Mouse (Mus musculus) heart, postnatal 36 days (tissue): ENCODE measurements around the gene Tmem86b. TPM values are rescaled to one million over a fixed set of nuclear protein-coding genes. Genes with fewer than 3 reads are reported as not detected.

Source experiments
- DNase-seq, 2 experiments: peaks; one replicate each; pipeline ENCODE4 v3.0.0; 2021 to 2022
- intact Hi-C: fragments of 180-260 bp; cut with DNase I; formaldehyde crosslinking; loops from one replicate; pipeline ENCODE4 v1.15.1; 2025
- total RNA-seq, 2 experiments: library from RNA; stranded (reverse); gene quantifications; 2 replicates each; pipeline ENCODE4 v1.2.3; 2021

The Tmem86b gene
- total RNA-seq, 2 experiments from 2014 or later: 4.2 to 5.1 TPM

GRCm38 (mm10) chr7:4653351-4653750 lies 22.1 kb upstream of the Tmem86b start:
- intact Hi-C loops: loop anchor here (10.0 kb wide), 3 partner anchors 271 to 519 kb away; partner anchors contain the start of genes Fiz1, Gm44973, Leng8 and Nat14
- no peak for DNase-seq

- intact Hi-C loops: loop anchor here (10.0 kb wide), 3 partner anchors 272 to 518 kb away; partner anchors contain the start of genes Fiz1, Gm44973, Leng8 and Nat14
- no peak for DNase-seq
Measured at GRCm38 (mm10) chr7:4652726-4653125, 21.5 kb upstream of the Tmem86b start.

- DNase-seq: no peak
- intact Hi-C loops: loop anchor here (10.0 kb wide), 3 partner anchors 273 to 517 kb away; partner anchors contain the start of genes Fiz1, Gm44973, Leng8 and Nat14
Measured at GRCm38 (mm10) chr7:4651581-4651980, 20.4 kb upstream of the Tmem86b start.

- no peak for DNase-seq
Measured at GRCm38 (mm10) chr7:4647992-4648391, 16.8 kb upstream of the Tmem86b start.

GRCm38 (mm10) chr7:4647291-4647690 lies 16.1 kb upstream of the Tmem86b start:
- intact Hi-C loops: no loop called here
- DNase-seq: peak; percentile 44 to 47

More at GRCm38 (mm10) chr7:4647992-4648391, 16.8 kb upstream of the Tmem86b start:
- intact Hi-C loops: no loop called here

GRCm38 (mm10) chr7:4646806-4647205 lies 15.6 kb upstream of the Tmem86b start:
- DNase-seq: no peak

GRCm38 (mm10) chr7:4643225-4643624 lies 12.0 kb upstream of the Tmem86b start:
- intact Hi-C loops: no loop called here
- DNase-seq: no peak

More at GRCm38 (mm10) chr7:4646806-4647205, 15.6 kb upstream of the Tmem86b start:
- intact Hi-C loops: no loop called here

GRCm38 (mm10) chr7:4641956-4642355 lies 10.7 kb upstream of the Tmem86b start:
- intact Hi-C loops: no loop called here
- DNase-seq: no peak

GRCm38 (mm10) chr7:4641155-4641554 lies 9.9 kb upstream of the Tmem86b start:
- no peak for DNase-seq
- intact Hi-C loops: no loop called here

- no peak for DNase-seq
Measured at GRCm38 (mm10) chr7:4636179-4636578, 5.0 kb upstream of the Tmem86b start.

GRCm38 (mm10) chr7:4630198-4630597 lies 1.0 kb downstream of the Tmem86b start:
- intact Hi-C loops: no loop called here
- no peak for DNase-seq

More at GRCm38 (mm10) chr7:4636179-4636578, 5.0 kb upstream of the Tmem86b start:
- intact Hi-C loops: no loop called here

- no peak for DNase-seq
- intact Hi-C loops: loop anchor here (10.0 kb wide), 1 partner anchor 315 kb away; no protein-coding TSS in a partner anchor
Measured at GRCm38 (mm10) chr7:4629586-4629985, 1.6 kb downstream of the Tmem86b start.

- intact Hi-C loops: loop anchor here (2.0 to 10.0 kb wide), 2 partner anchors 181 to 319 kb away; no protein-coding TSS in a partner anchor
- DNase-seq: no peak
Measured at GRCm38 (mm10) chr7:4625928-4626327, 5.3 kb downstream of the Tmem86b start.

- no peak for DNase-seq
- intact Hi-C loops: loop anchor here (2.0 to 10.0 kb wide), 3 partner anchors 168 to 320 kb away; partner anchors contain the start of gene Rpl28
Measured at GRCm38 (mm10) chr7:4624343-4624742, 6.9 kb downstream of the Tmem86b start.

- intact Hi-C loops: loop anchor here (2.0 to 10.0 kb wide), 3 partner anchors 169 to 321 kb away; partner anchors contain the start of gene Rpl28
- peak; percentile 29 to 62 for DNase-seq
Measured at GRCm38 (mm10) chr7:4623544-4624189, 7.6 kb downstream of the Tmem86b start.

- intact Hi-C loops: loop anchor here (5.0 to 10.0 kb wide), 2 partner anchors 172 to 325 kb away; partner anchors contain the start of gene Rpl28
- peak in 1 of 2 experiments; percentile 30 for DNase-seq
Measured at GRCm38 (mm10) chr7:4619979-4620378, 11.2 kb downstream of the Tmem86b start.

GRCm38 (mm10) chr7:4613740-4614403 lies 17.4 kb downstream of the Tmem86b start:
- no peak for DNase-seq
- intact Hi-C loops: no loop called here

- intact Hi-C loops: no loop called here
- no peak for DNase-seq
Measured at GRCm38 (mm10) chr7:4612956-4613355, 18.3 kb downstream of the Tmem86b start.

GRCm38 (mm10) chr7:4612386-4612785 lies 18.8 kb downstream of the Tmem86b start:
- intact Hi-C loops: no loop called here

GRCm38 (mm10) chr7:4611921-4612341 lies 19.3 kb downstream of the Tmem86b start:
- no peak for DNase-seq
- intact Hi-C loops: no loop called here

More at GRCm38 (mm10) chr7:4612386-4612785, 18.8 kb downstream of the Tmem86b start:
- no peak for DNase-seq

GRCm38 (mm10) chr7:4611511-4611910 lies 19.7 kb downstream of the Tmem86b start:
- intact Hi-C loops: no loop called here
- DNase-seq: no peak
